Mouse (Mus musculus) right cerebral cortex, postnatal 25 days (tissue): ENCODE results near the gene Bmp6.

ENCODE experiments used
- DNase-seq: peaks from one replicate; pipeline ENCODE4 v3.0.0; 2022

Bmp6 gene

DNA sequence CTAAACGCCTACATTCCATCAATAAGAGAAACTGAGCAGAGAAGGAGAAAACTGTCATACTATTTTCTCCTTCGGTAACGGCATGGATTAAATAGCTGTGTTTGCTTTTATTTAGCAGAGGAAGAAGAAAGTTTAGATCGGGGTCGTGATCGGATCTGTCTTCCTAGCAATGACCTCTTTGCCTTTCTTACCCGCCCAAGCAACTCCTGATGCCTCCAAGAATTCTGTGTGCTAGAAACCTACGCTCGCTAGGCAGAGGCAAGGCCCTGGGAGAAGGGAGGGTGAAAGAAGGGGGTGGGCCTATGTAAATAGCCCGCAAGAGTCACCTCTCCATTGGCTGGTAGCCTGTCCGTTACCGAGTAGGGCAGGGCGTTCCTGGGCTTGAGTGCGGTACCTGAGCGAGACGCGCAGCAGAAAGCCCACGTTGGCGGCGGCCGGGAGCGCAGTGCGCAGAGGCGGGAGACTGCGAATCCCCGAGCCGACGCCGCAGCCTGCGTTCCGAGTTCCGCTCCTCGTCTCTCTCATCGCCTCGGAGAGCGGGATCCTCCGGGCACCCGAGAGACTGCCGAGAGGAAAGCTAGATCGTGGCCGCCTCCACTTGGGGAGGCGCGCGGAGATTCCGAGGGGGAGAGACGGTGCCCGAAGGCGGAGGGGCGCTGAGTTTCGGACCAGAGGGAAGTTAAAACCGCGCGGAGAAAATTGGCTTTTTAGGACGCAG lies at the start of gene Bmp6:
TSS of gene Bmp6 (plus strand) at position 395 of the 718 bp plus-strand sequence.
- peak; percentile 77 for DNase-seq

DNA sequence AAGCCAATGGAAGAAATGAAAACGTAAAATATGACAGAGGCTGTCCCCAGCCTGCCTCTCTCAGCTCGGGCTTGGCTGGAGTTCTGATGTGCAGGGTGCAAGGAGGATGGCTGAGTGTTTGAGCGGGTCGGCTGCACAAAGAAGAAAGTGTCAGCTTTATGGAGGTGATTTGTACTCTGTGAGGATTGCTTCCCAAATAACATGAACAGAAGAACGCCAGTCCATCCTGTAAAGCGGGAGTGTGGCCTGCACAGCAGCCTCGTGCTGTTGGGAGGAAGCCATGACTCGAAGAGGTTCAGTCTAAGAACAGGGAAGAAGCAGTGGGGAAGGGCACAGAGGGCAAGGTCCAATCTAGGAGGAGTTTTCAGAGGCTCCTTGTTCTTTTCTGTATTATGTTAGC lies 48.7 kb upstream of the Bmp6 start:
- DNase-seq, result no peak

DNA sequence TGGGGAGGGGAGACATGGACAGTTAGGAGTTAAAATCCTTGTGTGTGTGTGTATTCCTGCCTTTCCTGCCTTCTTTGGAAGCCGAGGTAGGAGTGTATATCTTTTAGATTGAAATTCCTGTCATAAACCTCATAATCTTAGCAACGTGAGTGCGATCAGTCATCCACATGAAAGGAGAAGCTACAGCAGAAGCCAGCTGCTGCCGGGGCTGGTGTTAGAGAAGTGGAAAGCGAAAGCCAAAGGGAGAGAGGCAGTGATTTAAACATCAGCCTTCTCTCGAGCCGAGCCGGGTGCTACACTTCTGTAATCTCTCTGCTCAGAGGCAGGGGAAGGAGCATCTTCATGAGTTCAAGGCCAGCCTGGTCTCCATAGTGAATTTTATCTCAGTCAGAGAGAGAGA lies 48.3 kb upstream of the Bmp6 start:
- DNase-seq, result no peak

DNA sequence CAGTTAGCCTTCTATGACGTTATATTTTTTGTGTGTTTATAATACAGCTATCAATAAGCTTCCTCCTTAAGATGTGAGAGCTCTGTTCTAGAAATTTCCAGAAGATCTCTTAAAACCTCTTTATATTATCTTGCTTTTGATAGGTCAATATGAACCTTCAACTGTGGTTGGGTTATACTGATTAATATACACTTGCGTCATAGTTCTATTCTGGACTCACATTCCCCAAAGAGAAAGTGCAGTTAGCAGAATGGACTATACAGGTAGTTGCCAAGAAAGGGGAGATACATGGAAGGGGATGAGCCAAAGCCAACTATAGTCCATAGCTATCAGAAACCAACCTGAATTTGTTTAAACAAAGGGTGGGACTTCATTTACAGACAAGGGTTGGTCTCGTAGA lies 33.8 kb upstream of the Bmp6 start:
- DNase-seq, result no peak

GRCm38 (mm10) chr13:38312357-38313040 lies 32.4 kb upstream of the Bmp6 start:
- no peak for DNase-seq

GRCm38 (mm10) chr13:38314590-38314989 lies 30.3 kb upstream of the Bmp6 start:
- DNase-seq, result no peak

DNA sequence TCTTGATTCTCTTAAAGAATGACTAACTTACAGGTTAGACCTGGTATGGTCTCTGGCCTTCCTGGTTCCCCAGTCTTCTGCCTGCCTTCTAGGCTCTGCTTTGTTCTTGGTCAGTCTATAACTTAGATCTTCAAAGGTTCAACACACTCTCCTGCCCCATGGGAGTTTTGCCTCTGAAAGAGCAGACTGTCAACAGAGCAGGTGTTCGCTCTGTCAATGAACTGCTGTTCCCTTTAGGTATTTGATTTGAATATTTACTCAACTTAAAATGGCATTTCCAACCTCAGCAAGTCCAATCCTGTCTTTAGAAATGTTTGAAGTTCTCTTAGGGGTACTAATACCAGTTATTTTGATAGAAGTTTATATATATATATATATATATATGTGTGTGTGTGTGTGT lies 26.5 kb upstream of the Bmp6 start:
- no peak for DNase-seq

DNA sequence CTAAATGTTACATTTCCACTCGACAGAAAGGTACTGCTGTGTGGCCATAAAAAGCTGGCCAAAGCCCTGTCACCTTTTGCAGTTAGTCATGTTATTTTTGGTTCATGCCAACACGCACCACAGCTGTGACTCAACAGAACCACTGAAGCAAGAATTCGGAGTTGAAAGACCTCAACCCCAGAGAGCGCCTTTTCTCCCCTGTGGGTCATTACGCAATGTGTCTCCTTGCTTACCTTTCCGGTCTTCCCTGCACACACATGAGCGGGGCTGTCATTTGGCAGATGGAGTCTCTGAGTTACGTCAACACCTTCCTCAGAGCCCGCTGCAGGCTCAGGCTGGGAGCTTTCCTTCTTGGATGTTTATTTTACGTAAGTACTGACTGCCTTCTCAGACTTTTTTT lies 24.6 kb upstream of the Bmp6 start:
- no peak for DNase-seq

GRCm38 (mm10) chr13:38324452-38324851 lies 20.5 kb upstream of the Bmp6 start:
- DNase-seq, result no peak

DNA sequence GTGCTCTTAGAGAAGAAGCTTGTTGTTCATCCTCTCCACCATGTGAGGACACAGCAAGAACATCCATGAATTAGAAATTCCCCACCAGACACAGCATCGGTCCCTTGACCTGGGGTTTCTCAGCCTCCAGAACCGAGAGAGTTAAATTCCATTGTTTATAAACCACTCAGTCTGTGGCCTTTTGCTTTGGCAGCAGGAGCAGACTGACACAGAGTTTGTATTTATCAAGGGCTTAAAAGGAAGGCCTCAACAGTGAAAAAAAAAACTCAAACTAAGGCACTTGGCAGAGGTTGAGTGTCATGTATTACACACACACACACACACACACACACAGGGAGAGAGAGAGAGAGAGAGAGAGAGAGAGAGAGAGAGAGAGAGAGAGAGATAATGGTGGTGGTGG lies 17.5 kb upstream of the Bmp6 start:
- DNase-seq, result no peak

DNA sequence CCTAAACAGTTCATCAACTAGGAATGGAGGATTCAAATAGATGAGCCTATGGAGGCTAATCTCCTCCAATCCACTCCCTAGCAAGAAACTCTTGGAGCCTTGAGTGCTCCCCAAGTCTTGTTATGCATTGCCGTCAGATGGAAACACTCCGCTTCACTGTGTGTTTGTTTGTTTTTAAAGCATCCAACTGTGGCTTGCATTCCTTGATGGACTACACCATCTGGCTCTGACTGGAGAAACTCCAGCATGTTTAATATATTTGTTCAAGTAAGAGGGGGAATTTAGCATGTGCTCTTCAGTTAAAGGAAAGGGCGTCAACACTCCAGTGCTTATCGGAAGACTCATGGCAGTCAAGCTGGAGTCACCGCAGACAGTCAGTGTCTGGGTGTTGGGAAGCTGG lies 11.4 kb upstream of the Bmp6 start:
- DNase-seq, result no peak

GRCm38 (mm10) chr13:38342598-38342997 lies 2.3 kb upstream of the Bmp6 start:
- no peak for DNase-seq

DNA sequence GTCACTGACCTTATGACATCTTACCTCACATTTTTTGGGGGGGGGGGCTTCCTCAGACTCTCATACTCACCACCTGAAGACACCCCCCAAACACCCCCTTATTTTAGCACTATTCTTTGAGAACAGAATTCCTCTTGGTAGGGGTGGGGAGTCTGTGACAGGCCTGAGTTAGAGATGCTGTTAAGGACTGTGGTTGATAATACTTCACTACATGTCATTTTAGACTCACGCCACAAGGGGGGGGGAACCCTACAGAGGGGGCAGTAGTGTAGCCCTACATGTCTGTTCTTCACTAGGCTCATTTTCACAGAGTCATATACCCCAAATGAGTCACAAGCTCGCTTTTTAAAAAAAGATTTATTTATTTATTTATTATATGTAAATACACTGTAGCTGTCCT lies 1.7 kb upstream of the Bmp6 start:
- no peak for DNase-seq

- DNase-seq, result no peak
These were observed 519 bp downstream of the Bmp6 start for GRCm38 (mm10) chr13:38345431-38345820.

DNA sequence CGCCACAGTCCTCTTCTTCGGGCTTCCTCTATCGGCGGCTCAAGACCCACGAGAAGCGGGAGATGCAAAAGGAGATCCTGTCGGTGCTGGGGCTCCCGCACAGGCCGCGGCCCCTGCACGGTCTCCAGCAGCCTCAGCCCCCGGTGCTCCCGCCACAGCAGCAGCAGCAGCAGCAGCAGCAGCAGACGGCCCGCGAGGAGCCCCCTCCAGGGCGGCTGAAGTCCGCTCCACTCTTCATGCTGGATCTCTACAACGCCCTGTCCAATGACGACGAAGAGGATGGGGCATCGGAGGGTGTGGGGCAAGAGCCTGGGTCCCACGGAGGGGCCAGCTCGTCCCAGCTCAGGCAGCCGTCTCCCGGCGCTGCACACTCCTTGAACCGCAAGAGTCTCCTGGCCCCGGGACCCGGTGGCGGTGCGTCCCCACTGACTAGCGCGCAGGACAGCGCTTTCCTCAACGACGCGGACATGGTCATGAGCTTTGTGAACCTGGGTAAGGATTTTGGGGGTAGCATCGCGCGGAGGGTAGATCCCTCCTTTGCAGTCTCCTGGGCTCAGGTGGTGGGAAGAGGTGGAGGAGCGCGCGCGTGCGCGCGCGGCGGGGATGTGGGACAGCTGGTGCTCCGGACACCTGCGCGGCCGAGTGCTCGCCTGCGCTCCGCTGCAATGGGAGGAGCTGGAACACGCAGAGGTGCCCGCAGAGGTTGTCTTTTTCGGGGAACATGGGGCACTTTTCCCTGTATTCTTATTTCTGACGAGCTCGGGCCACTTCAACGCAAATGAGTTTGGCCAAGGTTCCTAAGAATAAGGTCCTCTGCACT lies 1.4 kb downstream of the Bmp6 start:
- no peak for DNase-seq

GRCm38 (mm10) chr13:38347021-38347774 lies 2.3 kb downstream of the Bmp6 start:
- no peak for DNase-seq

GRCm38 (mm10) chr13:38347775-38348135 lies 2.8 kb downstream of the Bmp6 start:
- DNase-seq, result no peak

- DNase-seq, result no peak
These were observed 4.1 kb downstream of the Bmp6 start for GRCm38 (mm10) chr13:38349046-38349445.

DNA sequence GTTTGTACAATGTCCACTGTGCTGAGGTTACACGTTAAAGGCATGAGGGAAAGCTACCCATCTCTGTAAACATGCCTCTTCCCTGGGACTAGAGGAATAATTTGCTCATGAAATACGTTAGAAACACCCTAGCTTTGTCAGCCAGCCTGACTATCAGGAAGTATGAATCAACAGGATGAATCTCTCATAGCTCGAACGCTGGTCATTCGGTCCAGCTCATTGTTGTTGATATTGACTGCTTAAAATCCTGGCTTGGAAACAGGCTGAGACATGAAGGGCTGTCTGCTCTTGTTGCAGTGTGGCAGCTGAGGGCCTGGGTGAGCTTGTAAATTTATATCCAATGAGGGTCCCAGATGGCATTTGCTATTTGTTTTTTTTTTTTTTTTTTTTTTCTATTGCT lies 4.9 kb downstream of the Bmp6 start:
- DNase-seq, result no peak

GRCm38 (mm10) chr13:38351996-38352395 lies 7.1 kb downstream of the Bmp6 start:
- no peak for DNase-seq

GRCm38 (mm10) chr13:38352986-38353385 lies 8.1 kb downstream of the Bmp6 start:
- DNase-seq, result no peak

DNA sequence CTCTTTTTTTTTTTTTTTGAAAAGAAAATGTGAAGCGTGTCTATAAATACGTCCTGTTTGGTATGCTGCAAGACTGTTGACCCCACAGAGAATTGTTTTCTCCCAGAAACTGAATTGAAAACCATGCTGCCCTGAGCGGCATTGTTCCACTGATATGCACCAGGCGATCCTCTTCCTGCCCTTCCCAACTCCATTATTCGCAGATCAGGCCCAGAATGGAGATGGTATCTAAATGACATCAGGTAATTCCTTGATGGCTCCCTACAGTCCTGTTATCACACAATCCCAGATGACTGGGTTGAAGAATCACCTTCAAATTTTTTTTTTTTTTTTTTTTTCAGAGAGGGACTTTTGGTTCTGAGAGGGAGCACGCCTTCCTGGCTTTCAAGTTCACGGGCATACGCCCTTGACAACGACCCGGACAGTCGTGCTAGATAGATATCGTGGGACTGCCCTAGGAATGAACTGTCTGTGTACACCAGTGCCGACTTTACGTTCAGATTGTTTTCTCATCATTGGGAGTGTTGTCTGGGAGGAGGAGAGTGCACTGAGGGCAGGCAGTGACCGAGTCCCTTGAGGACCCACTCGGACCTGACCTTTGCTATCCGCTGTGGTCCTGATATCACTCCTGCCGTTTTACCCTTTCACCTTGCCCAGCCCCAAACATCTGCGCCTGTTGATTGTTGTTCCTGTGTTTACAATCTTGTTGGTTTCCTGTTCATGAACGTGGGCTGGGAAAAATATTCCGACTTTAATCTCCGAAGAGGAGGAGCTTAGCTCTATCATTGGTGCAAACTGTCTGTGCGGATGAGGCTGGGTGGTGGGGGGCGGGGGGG lies 8.7 kb downstream of the Bmp6 start:
- DNase-seq, result no peak
